Mouse (Mus musculus) midbrain, embryonic 16.5 days (tissue): ENCODE results near the gene Gm11077. TPM values are rescaled to one million over a fixed set of nuclear protein-coding genes. Genes with fewer than 3 reads are reported as not detected.

Experiments used
- ATAC-seq: fragments of 200-750 bp; cut with Nextera tagmentation; 2 replicates; pipeline ENCODE4 v1.8.0; 2017; ENCODE audit warnings: moderate TSS enrichment
- H3K27ac ChIP-seq: fragments of 300-500 bp; sonication (generic); 2 replicates; pipeline ENCODE4 v1.5.1; 2014; ENCODE audit warnings: mild to moderate bottlenecking, low read length, mixed read lengths
- H3K27me3 ChIP-seq: fragments of 300-500 bp; sonication (generic); 2 replicates; pipeline ENCODE4 v1.6.1; 2014; ENCODE audit warnings: low read depth, low read length, mixed read lengths; ENCODE audit not compliant: control insufficient read depth, insufficient read depth
- H3K36me3 ChIP-seq: fragments of 300-500 bp; sonication (generic); 2 replicates; pipeline ENCODE4 v1.6.1; 2014; ENCODE audit warnings: mild to moderate bottlenecking, low read length, moderate library complexity, mixed read lengths; ENCODE audit not compliant: control insufficient read depth, insufficient read depth
- H3K4me1 ChIP-seq: fragments of 300-500 bp; sonication (generic); 2 replicates; pipeline ENCODE4 v1.6.1; 2014; ENCODE audit warnings: mild to moderate bottlenecking, low read length, mixed read lengths; ENCODE audit not compliant: control insufficient read depth, insufficient read depth
- H3K4me2 ChIP-seq: fragments of 300-500 bp; sonication (generic); 2 replicates; pipeline ENCODE4 v1.6.1; 2014; ENCODE audit warnings: mild to moderate bottlenecking, low read length, mixed read lengths
- H3K4me3 ChIP-seq: fragments of 300-500 bp; sonication (generic); 2 replicates; pipeline ENCODE4 v1.5.1; 2014; ENCODE audit warnings: low read depth, mild to moderate bottlenecking, low read length, moderate library complexity, mixed read lengths
- H3K9ac ChIP-seq: fragments of 300-500 bp; sonication (generic); 2 replicates; pipeline ENCODE4 v1.6.1; 2014; ENCODE audit warnings: low read depth, low read length, mixed read lengths
- H3K9me3 ChIP-seq: fragments of 300-500 bp; sonication (generic); replicated peaks from 2 replicates; pipeline ENCODE4 v1.6.1; 2014; ENCODE audit warnings: mild to moderate bottlenecking, low read length, mixed read lengths; ENCODE audit not compliant: control insufficient read depth, poor library complexity, severe bottlenecking
- WGBS: fragments of 180-500 bp; shearing (Covaris S2); extraction: QIAGEN DNeasy Blood & Tissue Kit; methylation state at CpG from one replicate; pipeline ENCODE4 v1.1.7; 2014; 5-methylcytosine and 5-hydroxymethylcytosine counted together
- polyA plus RNA-seq: library from polyadenylated mRNA; unstranded; fragments of >200 nt; fragmentation: Nextera tagmentation; extraction: Ambion mirVana; gene quantifications from 2 replicates; pipeline ENCODE4 v1.2.1, GENCODE M21; 2015

The Gm11077 gene
- not detected in 2 replicates for polyA plus RNA-seq

DNA sequence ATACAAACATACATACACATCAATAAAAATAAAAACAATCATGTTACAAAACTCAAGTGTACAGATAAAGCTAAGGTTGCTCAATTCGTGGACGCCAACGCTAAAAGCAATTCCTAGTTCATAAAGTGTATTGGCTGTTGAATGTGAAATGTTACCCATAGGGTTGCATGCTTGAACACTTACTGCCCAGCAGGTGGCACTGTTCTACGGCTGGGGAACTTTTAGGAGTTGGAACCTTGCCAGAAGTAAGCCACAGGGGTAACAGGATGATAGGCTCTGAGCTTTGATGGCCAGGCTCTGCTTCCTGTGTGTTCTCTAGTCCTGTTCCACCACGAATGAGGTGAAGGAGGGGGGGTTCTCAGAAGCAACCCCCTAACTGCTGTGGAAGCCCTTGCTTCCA is at the start of gene Gm11077:
Gm11077 (plus strand) TSS at position 13 of the 400 bp plus-strand sequence.
- Histone ChIP-seq H3K4me2 (no peak within 1 kb of the TSS), H3K27ac (no peak within 1 kb of the TSS), H3K9ac (no peak within 1 kb of the TSS), H3K4me1 (peaks cover 6% of the 10 kb centered on the region; the same call in 1 of the 2 replicates), H3K27me3 (no peaks in the 10 kb centered on the region), H3K9me3 (no peaks in the 10 kb centered on the region), H3K4me3 (no peak within 1 kb of the TSS), H3K36me3 (no peaks in the 10 kb centered on the region)
- ATAC-seq: no peak
- 86% methylated on average over 5 of the region's 5 CpGs for WGBS

DNA sequence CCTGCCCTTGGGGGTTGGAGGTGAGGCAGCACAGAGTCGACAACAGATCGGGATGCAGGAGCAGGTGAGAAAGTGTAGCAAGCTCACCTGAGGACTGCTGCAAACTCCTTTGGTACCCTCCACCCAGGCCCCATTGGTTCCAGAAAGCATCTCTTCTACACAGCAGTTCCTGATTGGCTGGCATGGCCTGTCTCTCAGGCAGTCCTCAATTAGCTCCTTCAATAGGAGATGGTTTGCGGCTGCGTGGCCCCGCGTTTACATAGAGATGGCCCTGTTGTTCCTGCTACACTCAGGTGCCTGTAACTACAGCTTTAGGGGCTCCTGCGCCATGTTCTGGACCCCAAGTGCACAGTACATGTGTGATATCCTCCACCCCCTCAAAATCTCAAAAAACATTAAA is 48.4 kb upstream of the Gm11077 start:
- Histone ChIP-seq H3K4me2 (no peak overlapping the region), H3K4me1 (peaks cover 13% of the 10 kb centered on the region), H3K36me3 (no peaks in the 10 kb centered on the region), H3K4me3 (no peak overlapping the region), H3K27me3 (no peaks in the 10 kb centered on the region), H3K9ac (no peak overlapping the region), H3K27ac (no peak overlapping the region), H3K9me3 (no peaks in the 10 kb centered on the region)
- WGBS: 52% methylated on average over 7 of the region's 7 CpGs
- ATAC-seq: no peak

DNA sequence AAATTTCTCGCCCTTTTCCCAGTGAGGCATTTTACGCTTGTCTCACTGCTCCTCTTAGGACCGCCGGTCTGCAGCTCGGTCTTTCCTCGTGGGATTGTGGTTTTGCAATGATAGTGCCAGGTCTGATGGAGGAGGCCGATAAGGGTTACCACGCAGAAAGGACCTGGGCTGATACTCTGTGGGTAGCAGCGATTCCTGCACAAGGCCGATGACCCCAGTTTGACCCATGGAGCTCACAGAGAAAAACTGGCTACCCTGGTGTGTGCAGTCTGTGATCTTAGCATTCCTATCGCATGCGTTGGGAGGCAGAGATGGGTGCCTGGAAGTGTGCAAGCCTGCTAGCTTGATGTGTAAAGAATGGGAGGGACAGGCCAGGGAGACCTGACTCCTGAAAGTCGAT is 46.3 kb upstream of the Gm11077 start:
- ATAC-seq: no peak
- H3K27ac ChIP-seq: no peak overlapping the region
- H3K4me1 ChIP-seq: peaks cover 13% of the 10 kb centered on the region
- 55% methylated on average over 13 of the region's 13 CpGs for WGBS
- no peaks in the 10 kb centered on the region for H3K27me3 ChIP-seq
- no peak overlapping the region for H3K9ac ChIP-seq
- no peak overlapping the region for H3K4me2 ChIP-seq
- no peak overlapping the region for H3K4me3 ChIP-seq
- no peaks in the 10 kb centered on the region for H3K36me3 ChIP-seq
- H3K9me3 ChIP-seq: no peaks in the 10 kb centered on the region

DNA sequence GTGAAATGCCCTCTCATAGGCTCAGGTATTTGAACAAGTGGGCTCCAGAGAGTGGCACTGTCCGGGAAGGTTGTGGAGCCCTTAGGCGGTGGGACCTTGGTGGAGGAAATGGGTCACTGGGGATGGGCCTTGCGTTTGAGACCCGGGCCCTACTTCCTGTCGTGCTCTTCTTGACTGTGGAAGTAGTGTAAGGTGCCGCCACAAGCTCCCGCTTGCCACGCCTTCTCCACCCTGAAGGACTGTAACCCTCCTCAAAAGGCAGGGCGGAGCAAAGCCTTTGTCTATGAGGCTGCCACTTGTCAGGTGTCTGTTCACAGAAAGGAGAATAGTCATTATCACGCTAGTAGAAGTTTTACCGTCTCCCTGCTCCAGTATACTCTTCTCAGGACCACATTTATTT is 44.7 kb upstream of the Gm11077 start:
- Histone ChIP-seq H3K36me3 (no peaks in the 10 kb centered on the region), H3K4me3 (no peak overlapping the region), H3K27ac (no peak overlapping the region), H3K9ac (no peak overlapping the region), H3K9me3 (no peaks in the 10 kb centered on the region), H3K4me1 (no peaks in the 10 kb centered on the region), H3K4me2 (no peak overlapping the region), H3K27me3 (no peaks in the 10 kb centered on the region)
- no peak for ATAC-seq
- WGBS: 92% methylated on average over 11 of the region's 11 CpGs

DNA sequence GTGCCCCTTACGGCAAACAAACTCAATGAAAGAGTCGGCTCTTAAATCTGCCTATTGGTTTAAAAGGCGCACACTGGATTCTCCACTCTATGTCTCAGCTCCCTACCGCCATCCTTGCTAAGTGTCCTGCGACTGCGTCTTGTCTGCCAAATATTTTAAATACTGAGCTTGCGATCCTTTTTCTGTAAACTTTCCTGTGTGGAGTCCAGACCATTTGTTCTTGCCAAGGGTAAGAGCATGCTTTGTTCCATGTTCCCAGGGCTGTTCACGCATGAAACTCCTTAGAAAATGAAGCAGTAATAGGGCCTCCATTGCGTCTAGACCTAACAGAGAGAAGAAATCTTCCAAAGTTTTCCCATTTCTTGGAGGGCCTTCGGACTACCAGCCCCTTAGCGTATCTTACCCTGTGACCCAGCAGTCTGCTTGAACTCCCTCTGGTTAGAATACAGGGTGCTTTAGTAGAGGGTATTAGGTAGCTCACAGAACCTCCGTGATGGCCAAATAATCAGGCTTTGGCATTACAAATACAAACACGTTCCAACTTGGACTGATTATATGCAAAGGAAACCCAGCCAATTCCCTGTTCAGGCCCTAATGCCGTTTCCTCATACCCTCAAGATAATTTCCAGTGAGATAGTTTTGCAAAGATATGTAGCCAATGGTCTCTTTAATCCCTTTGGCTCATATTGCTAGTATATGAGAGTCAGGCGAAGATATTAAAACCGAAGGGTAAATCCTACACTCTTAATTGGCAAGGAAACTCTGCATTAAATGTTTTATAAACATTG is 39.3 kb upstream of the Gm11077 start:
- WGBS: 79% methylated on average over 16 of the region's 16 CpGs
- Histone ChIP-seq H3K4me1 (no peaks in the 10 kb centered on the region), H3K27me3 (no peaks in the 10 kb centered on the region), H3K4me2 (no peak overlapping the region), H3K4me3 (no peak overlapping the region), H3K27ac (no peak overlapping the region), H3K9ac (no peak overlapping the region), H3K36me3 (no peaks in the 10 kb centered on the region), H3K9me3 (no peaks in the 10 kb centered on the region)
- no peak for ATAC-seq

DNA sequence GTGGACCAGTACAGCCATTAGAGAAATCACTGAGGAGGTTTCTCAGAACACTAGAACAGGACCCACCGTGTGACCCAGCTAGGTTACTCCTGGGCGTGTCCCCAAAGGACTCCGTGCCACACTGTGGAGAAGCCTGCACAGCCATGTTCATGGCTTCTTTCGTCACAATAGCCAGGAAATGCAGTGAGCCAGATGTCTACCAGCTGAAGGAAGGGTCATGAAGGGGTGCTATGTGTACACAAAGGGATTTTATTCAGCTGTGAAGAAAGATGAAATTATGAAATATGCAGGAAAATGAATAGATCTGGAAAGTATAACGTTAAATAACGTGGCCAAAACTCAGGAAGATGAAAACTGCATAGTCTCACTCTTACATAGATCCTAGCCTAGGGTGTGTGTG is 36.9 kb upstream of the Gm11077 start:
- H3K4me3 ChIP-seq: no peak overlapping the region
- no peak for ATAC-seq
- H3K36me3 ChIP-seq: no peaks in the 10 kb centered on the region
- no peaks in the 10 kb centered on the region for H3K9me3 ChIP-seq
- H3K4me1 ChIP-seq: 0 out of 2 replicates have a peak, but pooled peaks cover 6% of the 10 kb centered on the region
- H3K9ac ChIP-seq: no peak overlapping the region
- no peak overlapping the region for H3K4me2 ChIP-seq
- H3K27me3 ChIP-seq: no peaks in the 10 kb centered on the region
- no peak overlapping the region for H3K27ac ChIP-seq
- 91% methylated on average over 6 of the region's 6 CpGs for WGBS

DNA sequence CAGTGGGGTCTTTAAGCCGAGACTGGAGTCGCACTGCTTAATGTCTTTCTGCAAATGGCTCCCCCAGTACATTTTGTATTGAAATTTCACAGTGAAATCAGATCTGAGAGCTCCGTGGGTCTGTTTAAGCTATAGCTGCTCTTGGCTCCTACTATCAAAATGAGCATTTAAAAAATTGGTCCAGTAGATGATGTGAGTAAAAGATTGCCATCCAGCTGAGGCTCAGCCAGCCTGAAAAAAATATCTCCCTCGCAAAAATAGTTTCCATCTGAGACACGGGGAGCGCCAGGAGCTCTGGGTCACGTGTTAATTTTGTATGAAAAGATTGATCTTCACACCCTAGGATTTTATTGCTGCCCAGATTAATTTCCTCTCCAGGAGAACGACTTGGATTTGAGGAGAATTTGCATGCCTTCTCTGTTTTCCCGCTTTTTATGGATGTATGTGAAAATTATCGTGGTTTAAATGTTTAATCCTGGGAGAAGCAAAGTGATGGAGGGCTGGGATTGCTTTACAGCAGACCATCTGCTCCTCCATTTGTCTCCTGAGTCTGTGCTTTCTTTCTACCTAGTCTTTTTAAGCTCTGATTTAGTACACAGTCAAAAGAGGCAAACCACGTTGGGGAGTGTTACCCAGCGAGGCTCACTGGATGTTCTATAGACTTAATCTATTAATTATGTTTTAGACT is 32.7 kb upstream of the Gm11077 start:
- Histone ChIP-seq H3K4me2 (no peak overlapping the region), H3K36me3 (no peaks in the 10 kb centered on the region), H3K27ac (no peak overlapping the region), H3K9me3 (no peaks in the 10 kb centered on the region), H3K4me1 (0 out of 2 replicates have a peak, but pooled peaks cover 6% of the 10 kb centered on the region), H3K27me3 (no peaks in the 10 kb centered on the region), H3K4me3 (no peak overlapping the region), H3K9ac (no peak overlapping the region)
- 46% methylated on average over 12 of the region's 12 CpGs for WGBS
- ATAC-seq: no peak

DNA sequence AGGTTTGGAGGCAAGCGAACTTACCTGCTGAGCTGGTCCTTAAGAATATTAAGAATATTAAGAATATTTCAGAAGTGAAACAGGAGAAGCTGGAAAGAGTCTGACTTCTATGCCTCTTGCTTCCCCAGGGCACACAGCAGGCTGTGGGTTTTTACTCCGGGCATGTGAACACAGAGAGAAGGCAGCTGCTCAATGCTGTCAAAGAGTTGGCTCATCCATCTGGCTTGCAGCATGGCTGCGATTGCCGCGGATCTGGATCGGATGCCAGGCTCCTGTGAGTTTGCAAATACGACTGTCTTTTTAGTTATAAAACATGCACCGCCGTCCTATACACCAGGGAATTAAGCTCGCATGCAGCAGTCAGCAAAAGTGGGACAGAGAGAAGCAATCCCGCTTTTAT is 31.1 kb upstream of the Gm11077 start:
- Histone ChIP-seq H3K27me3 (no peaks in the 10 kb centered on the region), H3K9ac (no peak overlapping the region), H3K27ac (no peak overlapping the region), H3K4me3 (no peak overlapping the region), H3K4me1 (0 out of 2 replicates have a peak, but pooled peaks cover 6% of the 10 kb centered on the region), H3K4me2 (no peak overlapping the region), H3K9me3 (no peaks in the 10 kb centered on the region), H3K36me3 (no peaks in the 10 kb centered on the region)
- 83% methylated on average over 11 of the region's 11 CpGs for WGBS
- ATAC-seq: no peak

DNA sequence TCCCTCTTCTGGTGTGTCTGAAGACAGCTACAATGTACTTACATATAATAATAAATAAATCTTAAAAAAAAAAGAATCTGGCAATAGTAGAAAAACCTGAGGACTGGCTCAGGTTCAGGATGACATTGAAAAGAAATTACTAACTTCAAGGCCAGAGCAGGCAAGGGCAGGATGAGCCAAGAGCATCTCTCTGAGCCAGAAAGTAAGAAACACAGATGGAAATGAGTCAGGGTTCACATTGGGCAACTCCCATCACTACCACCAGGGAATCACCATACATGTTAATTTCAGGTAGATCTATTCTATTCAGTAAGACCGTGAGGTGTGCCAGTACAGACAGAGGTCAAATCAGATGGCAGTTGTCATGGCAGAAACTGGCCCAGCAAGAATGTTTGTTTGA is 30.5 kb upstream of the Gm11077 start:
- 89% methylated on average over 1 of the region's 1 CpGs for WGBS

More for the DNA sequence above, 30.5 kb upstream of the Gm11077 start:
- Histone ChIP-seq H3K4me2 (no peak overlapping the region), H3K9ac (no peak overlapping the region), H3K4me1 (0 out of 2 replicates have a peak, but pooled peaks cover 6% of the 10 kb centered on the region), H3K27ac (no peak overlapping the region), H3K36me3 (no peaks in the 10 kb centered on the region), H3K27me3 (no peaks in the 10 kb centered on the region), H3K9me3 (no peaks in the 10 kb centered on the region), H3K4me3 (no peak overlapping the region)
- ATAC-seq: no peak
